Mouse (Mus musculus) B cell, adult 2 months (primary cell): Measurements from ENCODE around the gene Cyp2g1.
"Not testable (repeated sequence)": the region's sequence is repeated elsewhere in the genome, so short reads cannot be mapped to it uniquely, and the experiment has no call there.

Source experiments
- DNase-seq, 2 experiments: peaks; one replicate each; pipeline ENCODE4 v3.0.0; 2022

Gene Cyp2g1

GRCm38 (mm10) chr7:26808592-26808991 lies at the start of gene Cyp2g1:
TSS of gene Cyp2g1 (plus strand) at chr7:26808892.
- no peak for DNase-seq

- DNase-seq = peak in 1 of 2 experiments; percentile 2
Observed at GRCm38 (mm10) chr7:26767084-26767483, 41.6 kb upstream of the Cyp2g1 start.

- DNase-seq = no peak
Observed at GRCm38 (mm10) chr7:26769881-26770470, 38.7 kb upstream of the Cyp2g1 start.

- DNase-seq = no peak
Observed at GRCm38 (mm10) chr7:26772866-26773586, 35.7 kb upstream of the Cyp2g1 start.

GRCm38 (mm10) chr7:26775866-26776265 lies 32.8 kb upstream of the Cyp2g1 start:
- no peak for DNase-seq

GRCm38 (mm10) chr7:26777806-26778205 lies 30.9 kb upstream of the Cyp2g1 start:
- DNase-seq = no peak

GRCm38 (mm10) chr7:26778474-26778873 lies 30.2 kb upstream of the Cyp2g1 start:
- DNase-seq = no peak

GRCm38 (mm10) chr7:26779799-26780416 lies 28.8 kb upstream of the Cyp2g1 start:
- no peak for DNase-seq

GRCm38 (mm10) chr7:26780510-26780909 lies 28.2 kb upstream of the Cyp2g1 start:
- no peak for DNase-seq

- DNase-seq = no peak
Observed at GRCm38 (mm10) chr7:26780998-26781766, 27.5 kb upstream of the Cyp2g1 start.

GRCm38 (mm10) chr7:26781767-26782131 lies 26.9 kb upstream of the Cyp2g1 start:
- DNase-seq = no peak

- DNase-seq = no peak
Observed at GRCm38 (mm10) chr7:26783163-26783562, 25.5 kb upstream of the Cyp2g1 start.

GRCm38 (mm10) chr7:26786013-26786412 lies 22.7 kb upstream of the Cyp2g1 start:
- not testable (repeated sequence) for DNase-seq

GRCm38 (mm10) chr7:26789984-26790383 lies 18.7 kb upstream of the Cyp2g1 start:
- no peak for DNase-seq

- no peak for DNase-seq
Observed at GRCm38 (mm10) chr7:26800104-26800503, 8.6 kb upstream of the Cyp2g1 start.

- no peak for DNase-seq
Observed at GRCm38 (mm10) chr7:26800996-26801395, 7.7 kb upstream of the Cyp2g1 start.

- DNase-seq = not testable (repeated sequence)
Observed at GRCm38 (mm10) chr7:26831556-26832292, 23.0 kb downstream of the Cyp2g1 start.

- not testable (repeated sequence) for DNase-seq
Observed at GRCm38 (mm10) chr7:26832668-26833067, 24.0 kb downstream of the Cyp2g1 start.

GRCm38 (mm10) chr7:26835059-26835458 lies 26.4 kb downstream of the Cyp2g1 start, which contains the start of gene Cyp2a5:
TSS of gene Cyp2a5 (plus strand) at chr7:26835305.
- not testable (repeated sequence) for DNase-seq

- DNase-seq = not testable (repeated sequence)
Observed at GRCm38 (mm10) chr7:26843400-26843799, 34.7 kb downstream of the Cyp2g1 start.

- not testable (repeated sequence) for DNase-seq
Observed at GRCm38 (mm10) chr7:26850063-26850462, 41.4 kb downstream of the Cyp2g1 start.
